Mouse (Mus musculus) olfactory bulb, adult 2 months (tissue): Measurements from ENCODE around the gene Lmf2.

Experiments used
- CTCF ChIP-seq: fragments of 200-500 bp; IDR thresholded peaks from 2 replicates; pipeline ENCODE4 v1.5.1; 2012; ENCODE audit warnings: low read depth, mild to moderate bottlenecking, low read length, moderate library complexity; ENCODE audit not compliant: insufficient read depth
- POLR2A ChIP-seq: fragments of 200-500 bp; IDR thresholded peaks from 2 replicates; pipeline ENCODE4 v1.6.1; 2012; ENCODE audit warnings: mild to moderate bottlenecking, low read depth, low read length, moderate library complexity; ENCODE audit not compliant: insufficient read depth

DNA sequence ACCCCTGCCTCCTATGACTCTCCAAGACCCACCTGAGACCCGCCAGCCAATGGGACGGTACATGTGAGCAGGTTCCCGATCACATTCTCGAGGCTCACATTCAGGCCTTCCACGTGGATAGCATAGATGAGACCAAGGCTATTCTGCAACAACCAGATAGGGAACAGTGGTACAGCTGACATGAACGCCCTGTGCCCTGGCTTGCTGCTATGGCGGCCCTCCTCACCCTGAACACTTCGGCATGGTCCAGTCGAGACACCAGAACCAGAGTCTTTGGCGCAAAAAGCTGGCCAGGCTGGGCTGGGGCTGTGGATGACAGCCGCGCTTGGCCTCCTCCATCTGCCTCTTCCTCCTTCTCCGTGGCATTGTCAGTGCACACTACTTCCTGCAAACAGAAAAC, 48.0 kb downstream of the Lmf2 start:
- TF ChIP-seq CTCF = no peak
- TF ChIP-seq POLR2A = no peak
